Mouse (Mus musculus) ovary, postnatal 36 days (tissue): ENCODE results near the gene Mrpl47.
"Not testable (repeated sequence)": the region's sequence is repeated elsewhere in the genome, so short reads cannot be mapped to it uniquely, and the experiment has no call there.

Source experiments
- DNase-seq: peaks from one replicate; pipeline ENCODE4 v3.0.0; 2022; ENCODE audit warnings: low spot score, mixed read lengths

The Mrpl47 gene

DNA sequence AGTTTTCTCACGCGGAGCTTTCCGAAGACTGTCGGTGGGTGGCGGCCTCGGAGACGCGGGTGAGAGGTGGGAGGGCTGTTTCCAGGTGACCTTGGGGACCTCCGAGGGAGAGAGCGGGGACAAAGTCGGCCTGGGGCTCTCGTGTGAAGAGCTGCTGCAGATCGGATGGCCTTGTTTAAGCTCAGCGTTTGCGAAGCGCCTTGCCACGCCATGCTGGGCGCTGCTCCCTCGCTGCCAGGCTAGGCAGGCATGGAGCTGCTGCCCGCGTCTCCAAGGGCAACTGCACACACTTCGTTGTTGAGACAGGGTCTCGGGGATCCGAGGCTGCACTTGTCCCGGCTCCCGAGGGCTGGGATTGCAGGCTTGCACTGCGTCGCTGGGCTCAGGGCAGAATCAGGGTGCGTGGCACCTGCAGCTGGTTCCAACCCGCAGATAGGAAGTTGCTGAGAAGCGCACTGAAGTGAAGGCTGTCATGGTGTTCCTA, at the start of gene Mrpl47:
Gene Mrpl47 (minus strand): TSS at position 434 of the 484 bp plus-strand sequence.
- no peak for DNase-seq

DNA sequence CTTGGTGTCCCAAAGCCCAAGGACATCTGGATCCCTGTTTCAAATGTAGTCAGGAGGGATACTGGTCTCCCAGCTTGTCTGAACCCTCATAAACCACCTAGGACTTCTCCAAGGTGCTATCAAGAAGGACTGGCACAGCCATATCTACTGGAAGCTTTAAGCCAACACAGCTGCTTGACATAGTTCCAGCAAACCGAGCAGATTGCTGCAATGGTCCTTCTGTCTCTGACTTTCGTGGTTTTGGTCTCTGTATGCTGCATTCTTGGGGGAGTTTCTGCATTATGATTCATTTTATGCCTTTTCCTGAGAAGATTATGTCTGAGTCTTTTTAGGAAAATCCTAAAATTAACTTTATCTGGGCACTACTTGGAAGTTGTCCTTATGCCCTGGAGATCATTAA, 33.4 kb upstream of the Mrpl47 start:
- DNase-seq: no peak

DNA sequence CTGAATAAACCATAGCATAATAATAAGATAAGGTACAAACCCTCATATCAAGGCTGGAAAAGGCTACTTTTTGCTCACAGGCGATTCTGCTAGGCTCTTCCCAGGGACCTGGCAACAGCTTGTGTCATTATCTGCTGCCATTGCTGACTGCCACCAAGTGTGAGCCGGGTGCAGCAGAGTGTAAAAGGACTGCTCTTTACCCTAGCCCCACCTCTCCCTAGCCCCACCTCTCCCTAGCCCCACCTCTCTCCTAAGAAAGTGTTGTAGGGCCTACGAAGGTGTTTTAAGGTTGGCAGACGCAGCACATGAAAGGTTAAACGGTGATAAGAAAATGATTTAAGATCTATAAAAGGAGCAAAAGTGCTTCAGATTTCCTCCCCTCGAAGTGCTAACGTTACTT, 26.5 kb upstream of the Mrpl47 start:
- DNase-seq: no peak

DNA sequence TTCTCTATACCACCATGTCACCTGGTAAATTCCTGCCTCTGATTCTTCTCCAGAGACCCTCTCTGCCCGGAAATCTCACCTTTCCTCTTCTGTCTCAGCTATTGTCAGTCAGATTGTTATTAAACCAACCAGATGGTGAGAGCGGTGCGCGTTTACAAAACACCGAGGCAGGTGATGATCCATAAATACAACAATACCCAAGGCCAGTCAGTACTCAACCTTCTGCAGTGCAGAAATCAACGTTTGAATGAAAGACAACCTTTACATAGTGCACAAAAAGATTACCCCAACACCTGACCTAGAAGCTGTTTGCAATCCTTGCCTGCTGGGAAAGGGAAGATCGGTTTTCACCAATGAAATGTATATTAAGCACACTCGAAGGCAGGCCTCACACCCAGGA, 25.6 kb upstream of the Mrpl47 start:
- DNase-seq: no peak

DNA sequence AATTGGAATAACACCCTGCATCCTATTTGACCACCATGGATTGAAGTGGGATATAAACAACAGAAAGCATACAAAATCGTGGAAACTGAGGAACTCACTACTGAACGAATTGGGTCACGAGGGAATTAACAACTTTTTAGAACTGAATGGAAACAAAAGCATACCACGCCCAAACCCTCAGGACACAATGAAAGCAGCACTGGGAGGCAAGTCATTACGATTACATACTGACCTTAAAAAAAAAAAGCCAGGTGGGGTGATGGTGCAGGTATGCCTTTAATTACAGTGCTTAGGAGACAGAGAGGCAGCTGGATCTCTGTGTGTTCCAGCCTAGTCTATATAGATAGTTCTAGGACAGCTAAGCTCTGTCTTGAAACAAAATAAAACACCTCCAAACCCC, 21.8 kb upstream of the Mrpl47 start:
- DNase-seq: no peak

DNA sequence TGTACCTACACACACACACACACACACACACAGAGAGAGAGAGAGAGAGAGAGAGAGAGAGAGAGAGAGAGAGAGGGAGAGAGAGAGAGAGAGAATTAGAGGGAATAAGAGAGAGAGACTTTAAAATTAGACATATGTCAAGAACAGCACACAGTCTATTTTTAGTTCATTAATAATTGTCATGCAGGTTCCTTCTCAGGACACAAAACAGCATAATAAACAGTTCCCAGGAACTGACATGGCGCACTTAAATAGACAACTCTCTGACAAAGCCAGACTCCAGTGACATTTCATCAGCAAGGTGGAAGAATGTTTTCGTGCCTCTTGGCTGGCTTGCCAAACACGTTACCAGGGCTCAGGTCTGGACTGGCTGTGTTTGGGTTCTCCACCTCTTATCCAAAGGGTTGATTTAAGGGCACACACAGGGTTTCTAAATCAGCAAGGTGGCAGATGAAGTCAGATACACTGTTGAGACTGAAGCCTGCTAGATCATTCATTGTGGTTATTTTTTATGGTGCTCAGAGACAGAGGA, 17.0 kb upstream of the Mrpl47 start:
- no peak for DNase-seq

DNA sequence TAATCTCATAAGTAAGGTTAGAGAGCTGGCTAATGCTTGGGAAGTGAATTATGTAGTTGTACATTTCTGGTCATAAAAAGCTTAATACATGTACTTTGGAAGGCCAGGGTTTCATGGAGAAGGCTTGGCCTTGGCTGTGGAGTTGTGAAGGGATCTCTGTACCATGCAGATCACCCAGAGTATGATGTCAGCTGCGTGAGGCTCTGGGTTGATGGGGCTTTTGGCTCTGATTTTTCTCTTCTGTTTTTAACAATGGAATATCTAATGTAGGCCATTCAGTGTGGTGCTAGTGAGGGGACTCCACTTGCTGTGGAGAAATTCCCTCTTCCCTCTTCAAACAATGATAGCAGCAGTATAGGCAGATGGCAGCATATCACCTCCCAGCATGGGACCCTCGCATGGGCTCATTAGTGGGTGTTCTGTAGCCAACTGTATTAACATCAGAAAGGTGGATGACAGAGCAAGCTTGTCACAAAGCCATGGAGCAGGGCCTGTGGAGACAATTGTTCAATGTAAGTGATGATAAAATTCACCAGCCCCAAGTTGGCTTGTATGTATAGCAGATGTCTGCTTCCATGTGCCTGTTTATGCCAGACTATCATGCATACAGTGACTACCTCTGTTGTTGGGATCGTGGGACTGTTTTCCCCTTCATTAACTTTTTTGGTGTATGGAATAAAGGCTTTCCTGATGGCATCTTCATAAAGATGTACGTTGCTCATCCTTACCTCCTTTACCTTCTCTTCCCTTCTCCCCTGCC, 12.6 kb upstream of the Mrpl47 start:
- no peak for DNase-seq

DNA sequence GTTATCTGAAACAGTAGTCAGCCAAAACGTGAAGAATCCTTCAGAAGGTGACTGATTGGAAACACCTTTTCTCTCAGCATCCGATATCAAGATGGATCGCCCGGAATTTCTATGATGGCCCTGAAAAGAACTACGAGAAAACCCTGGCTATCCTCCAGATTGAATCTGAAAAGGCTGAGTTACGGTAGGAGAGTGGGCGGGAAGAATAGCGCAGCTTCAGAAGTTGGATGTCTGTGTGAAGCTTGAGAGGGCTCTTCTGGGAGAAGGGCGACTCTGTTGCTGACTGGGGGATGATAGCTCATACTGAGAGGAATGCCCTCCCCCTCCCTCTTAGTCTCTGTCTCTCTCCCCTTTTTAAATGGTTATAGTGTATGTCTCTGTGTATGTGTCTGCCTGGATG, 11.0 kb upstream of the Mrpl47 start:
- DNase-seq: no peak

DNA sequence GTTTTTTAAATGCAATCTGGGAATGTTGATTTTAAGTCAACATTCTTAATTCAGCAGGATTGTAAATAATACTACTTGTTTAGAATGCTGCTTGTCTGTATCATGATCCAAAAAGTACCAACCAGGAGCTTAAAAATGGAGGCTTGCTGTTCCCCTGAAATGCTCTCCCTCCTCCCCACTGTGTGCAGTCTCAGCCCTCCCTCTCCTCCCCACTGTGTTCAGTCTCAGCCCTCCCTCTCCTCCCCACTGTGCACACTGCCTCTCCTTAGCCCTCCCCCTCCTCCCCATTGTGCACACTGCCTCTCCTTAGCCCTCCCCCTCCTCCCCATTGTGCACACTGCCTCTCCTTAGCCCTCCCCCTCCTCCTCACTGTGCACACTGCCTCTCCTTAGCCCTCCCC, 8.0 kb upstream of the Mrpl47 start:
- not testable (repeated sequence) for DNase-seq

DNA sequence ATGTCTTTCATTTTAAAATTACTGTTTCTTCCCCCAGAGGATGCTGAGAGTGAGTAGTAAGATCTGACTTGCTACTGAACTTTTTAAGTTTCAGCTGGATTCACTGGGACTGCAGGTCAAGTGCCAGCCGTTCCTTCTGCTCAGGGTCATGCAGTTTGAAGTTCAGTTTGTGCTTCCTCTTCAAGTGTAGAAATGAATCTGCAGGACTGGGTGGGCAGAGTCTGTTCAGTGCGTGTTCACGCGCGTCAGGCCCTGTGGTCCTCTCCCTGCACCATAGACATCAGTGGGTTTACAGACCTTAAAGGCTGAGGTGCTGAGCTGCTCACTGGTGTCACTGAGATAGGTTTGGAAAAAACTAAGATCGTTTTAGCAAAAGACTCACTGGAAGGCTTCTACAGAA, 7.6 kb upstream of the Mrpl47 start:
- DNase-seq: no peak

DNA sequence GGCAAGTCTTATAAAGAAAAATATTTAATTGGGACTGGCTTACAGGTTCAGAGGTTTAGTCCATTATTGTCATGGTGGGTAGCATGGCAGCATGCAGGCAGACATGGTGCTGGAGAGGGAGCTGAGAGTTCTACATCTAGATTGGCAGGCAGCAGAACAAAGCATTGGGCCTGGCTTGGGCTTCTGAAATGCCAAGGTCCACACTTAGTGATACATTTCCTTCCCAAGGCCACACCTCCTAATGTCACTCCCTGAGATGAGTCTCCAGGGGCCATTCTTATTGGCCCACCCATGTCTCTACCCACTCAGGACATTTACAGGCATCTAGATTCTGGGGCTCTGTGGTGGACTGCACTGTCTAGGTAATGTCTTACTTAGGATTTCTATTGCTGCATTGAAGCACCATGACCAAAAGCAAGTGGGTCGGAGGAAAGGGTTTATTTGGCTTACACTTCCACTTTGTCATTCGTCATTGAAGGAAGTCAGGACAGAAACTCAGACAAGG, 4.9 kb upstream of the Mrpl47 start:
- no peak for DNase-seq

DNA sequence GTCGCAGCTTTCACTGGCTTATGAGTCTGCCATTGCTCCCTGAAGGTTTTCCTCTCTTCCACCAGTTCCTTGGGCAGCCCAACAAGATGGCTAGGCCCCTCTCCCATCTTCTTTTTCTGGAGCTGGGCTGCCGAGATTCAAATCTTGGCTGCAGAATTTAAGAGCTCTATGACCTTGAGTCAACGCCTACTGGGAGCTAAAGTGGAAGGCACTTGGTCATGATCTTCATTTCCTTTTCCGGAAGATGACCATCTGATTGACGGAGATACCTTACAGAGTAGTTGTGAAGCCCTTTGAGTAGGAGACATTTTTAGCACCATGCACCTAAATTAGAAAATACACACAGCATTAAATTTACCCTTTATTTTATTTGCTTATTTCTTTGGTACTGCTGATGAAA, 1.1 kb upstream of the Mrpl47 start:
- no peak for DNase-seq

DNA sequence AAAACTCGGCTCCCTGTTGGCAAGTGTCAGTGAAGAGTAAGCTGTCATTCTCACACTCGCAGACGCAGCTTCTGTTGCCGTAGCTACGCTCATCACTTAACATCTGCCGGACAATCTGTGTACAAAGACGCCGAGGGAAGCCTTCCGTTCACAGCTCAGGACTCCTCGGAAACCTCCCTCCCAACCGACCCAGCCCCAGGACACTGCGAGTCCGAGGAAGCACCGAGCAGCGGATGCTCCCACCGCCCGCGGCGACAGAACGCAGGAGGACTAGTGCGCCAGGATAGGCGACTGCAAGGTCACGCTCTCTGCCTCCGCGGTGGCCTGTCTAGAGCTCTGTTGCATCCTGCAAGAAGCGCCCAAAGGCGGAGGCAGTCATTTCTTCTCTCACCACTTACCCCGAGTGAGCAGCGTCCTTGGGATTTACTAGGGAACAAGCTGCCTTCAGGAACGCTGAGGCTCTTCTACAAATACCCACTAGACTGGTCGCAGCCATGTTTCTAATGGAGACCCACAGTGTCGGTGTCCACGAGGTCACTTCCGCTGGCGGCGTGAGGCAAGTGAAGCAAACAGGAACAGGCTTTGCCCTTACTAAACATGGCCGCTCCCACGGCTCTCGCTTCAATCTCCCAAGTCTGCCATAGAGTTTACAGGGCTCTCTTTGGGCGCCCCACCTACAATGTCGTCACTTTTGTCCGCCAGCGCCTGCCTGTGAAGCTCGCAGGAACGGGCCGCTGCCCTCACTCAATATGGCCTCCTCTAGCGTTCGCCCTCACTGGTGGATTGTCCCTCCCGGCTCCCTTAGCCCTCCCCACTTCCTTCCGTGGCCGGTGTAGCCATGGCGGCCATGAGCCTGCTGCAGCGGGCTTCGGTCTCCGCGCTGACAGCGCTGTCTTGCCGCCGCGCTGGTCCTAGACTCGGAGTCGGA, 897 bp downstream of the Mrpl47 start, which contains the start of gene Ndufb5:
Gene Ndufb5 (plus strand): TSS at position 747 of the 928 bp plus-strand sequence.
- peak; percentile 97 for DNase-seq

DNA sequence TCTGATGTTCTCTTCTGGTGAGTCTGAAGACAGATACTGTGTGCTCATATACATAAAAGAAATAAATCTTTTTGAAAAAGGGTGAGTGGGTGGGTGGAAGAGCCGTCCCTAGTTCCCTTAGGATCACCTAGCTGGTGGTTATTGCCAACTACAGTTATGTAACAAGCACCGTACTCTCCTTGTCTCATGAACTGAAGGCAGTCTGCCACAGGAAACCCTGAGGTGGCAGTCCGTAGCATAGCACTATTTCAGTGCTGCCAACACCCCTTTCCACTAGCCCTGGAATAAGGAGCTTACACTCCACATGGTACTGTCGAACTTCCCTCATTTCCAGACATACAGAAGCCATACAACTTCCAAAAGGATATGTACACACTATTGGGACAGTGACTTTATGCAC, 9.5 kb downstream of the Mrpl47 start:
- DNase-seq: no peak

DNA sequence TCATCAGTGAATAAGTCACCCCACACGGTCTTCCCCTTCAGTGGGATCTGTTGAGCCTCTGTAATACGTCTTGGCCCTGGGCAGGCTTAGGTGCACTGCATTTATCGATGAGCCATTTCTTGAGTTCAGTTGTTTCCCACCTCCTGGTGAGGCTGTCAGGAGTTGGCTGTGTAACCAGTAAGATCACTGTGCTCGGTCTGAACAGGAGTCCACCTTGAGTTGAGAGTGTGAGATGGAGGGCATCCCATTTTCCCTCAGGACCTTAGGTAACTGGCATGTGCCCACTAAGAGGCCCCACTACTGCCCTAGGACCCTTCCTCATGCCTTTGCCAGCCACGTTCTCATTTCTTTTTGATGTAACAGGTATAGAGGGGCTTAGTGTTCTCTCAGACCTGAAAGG, 11.5 kb downstream of the Mrpl47 start:
- DNase-seq: no peak

DNA sequence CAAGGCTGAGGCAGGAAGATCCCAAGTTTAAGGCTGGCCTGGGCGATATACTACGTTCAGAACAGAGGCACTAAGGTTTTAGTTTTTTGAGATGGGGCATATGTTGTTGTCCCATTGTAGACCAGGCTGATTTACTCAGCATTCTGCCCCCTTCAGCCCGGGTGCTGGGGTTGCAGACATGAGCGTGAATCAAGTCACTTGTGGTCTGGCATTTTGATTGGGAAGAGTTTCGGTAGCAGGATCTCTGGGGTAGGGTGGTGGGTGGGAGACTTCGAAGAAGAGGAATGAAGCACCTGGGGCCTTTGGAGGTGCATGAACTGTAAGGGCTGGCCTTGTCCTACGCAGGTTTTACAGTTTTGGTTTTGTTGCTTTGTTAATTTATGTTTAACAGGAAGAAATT, 13.2 kb downstream of the Mrpl47 start:
- no peak for DNase-seq

DNA sequence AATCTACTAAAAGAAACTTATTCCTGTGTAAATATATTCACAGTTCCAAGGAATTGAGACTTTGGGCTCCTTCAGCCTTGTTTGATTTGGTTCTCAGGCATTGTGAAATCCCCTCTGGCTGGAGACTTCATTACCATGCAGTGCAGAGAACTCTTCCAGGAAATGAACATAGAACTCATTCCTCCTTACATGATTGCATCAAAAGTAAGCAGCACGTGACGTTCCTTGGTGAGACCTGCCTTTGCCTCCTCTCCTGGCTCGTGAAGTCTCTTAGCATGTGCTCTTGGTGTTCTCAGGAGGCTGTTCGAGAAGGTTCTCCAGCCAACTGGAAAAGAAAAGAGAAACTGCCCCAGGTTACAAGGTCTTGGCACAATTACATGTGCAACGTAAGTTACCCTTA, 19.1 kb downstream of the Mrpl47 start:
- no peak for DNase-seq

DNA sequence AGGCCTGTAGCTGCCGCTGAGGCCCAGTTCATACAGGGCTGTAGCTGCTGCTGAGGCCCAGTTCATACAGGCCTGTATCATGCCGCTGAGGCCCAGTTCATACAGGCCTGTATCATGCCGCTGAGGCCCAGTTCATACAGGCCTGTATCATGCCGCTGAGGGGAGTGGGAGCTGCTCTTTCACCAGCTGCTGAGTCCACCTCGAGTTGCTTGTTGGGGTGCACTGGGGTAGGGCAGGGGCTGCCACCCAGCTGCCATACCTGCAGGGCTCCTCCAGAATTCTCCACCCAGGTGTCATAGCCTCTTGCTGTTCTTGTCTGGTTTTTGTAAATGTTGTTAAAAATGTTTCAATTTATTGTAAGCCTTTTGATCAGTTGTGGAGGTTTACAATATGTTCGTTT, 20.0 kb downstream of the Mrpl47 start:
- DNase-seq: not testable (repeated sequence)

DNA sequence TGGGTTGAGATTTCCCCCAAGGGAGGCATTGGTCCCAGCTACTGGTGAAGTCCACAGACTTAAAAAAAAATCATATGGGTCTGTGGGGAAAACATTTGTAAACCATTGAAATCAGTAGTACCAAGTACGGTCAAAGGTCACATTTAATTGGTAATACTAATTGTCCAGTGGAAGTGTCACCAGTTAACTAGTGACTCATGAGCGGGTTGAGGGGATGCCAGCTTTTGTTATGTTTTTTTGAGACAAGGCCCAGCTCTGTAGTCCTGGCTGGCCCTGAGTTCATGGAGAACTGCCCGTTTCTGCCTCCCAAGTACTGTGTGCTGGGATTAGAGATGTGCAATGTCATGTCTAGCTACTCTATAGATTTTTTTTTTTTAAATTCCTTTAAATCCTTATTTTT, 23.7 kb downstream of the Mrpl47 start:
- no peak for DNase-seq

DNA sequence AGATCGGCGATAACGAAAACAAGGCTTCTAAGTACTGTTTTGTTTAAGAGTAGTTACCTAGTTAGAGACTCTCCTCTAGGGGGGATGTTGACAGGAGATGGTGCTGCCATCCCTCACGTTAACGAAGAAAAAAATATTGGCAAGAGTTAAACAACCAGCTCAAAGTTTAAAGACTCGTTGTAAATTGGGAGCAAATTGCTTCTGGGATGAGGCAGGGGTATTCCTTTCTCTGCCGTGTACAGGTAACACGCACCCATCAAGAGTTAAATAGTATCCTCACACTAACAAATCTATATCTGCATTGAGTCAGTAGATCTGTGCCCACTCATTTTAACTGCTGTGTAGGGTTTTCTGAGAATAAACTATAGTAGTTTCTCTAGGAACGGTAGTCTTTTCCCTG, 28.0 kb downstream of the Mrpl47 start:
- DNase-seq: no peak

DNA sequence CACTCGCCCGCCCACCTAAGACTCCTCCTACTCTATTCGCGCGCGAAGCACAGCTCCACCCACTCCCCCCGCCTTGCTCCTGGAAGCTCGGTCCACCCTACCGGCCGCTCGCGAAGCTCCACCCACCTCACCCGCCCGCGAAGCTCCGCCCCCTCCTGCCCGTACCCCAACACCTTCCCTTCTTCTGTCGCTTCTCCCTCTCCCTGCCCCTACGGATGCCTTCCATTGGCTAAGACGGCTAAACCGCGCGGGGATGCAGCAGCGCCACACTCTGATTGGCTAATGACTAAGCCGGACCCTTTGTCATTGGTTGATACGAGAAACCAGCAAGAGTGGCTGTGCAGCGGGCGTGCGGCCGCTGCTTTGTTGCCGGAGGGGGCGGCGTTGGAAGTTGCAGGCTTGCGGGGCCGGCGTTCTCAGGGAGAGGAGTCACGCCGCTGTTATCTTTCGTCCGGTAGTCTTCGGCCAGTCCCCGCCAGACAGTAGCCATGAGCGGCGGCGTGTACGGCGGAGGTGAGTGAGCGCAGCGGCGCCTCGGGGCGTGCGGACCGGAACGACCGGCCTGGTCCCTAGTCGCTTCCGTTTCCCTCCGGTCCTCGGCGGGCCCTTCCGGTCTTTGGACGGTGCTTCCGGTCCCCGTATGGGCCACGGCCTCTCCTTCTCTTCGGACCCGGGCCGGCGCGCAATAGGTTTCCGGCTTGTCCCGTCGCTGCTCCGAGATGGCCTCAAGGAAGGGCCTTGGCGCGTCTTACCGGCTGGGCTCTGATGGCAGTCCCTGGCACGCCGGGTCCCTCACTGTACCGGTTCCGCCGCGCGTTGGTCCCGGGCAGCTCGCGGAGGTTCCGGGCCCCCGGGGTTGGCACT, 28.8 kb downstream of the Mrpl47 start:
- DNase-seq: peak; percentile 98

DNA sequence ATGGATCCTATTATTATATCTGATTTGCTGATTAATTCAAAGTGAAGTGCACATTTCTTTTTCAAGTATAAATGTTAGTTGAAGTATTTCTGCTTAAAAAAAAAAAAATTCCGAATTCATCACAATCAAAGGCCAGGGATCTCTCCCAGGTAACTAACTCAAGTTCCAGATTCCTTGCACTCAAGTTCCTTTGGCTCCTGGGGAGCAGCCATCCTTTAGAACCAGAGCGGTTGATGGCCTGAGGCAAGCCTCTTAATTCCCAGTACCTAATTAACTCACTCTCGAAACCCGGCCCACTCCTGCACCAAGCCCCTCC, 29.4 kb downstream of the Mrpl47 start:
- no peak for DNase-seq
